Mouse (Mus musculus) midbrain, postnatal 0 days (tissue): ENCODE data around the gene C1qtnf5. TPM values are rescaled to one million over a fixed set of nuclear protein-coding genes. Genes with fewer than 3 reads are reported as not detected.

Source experiments
- ATAC-seq: fragments of 200-750 bp; cut with Nextera tagmentation; 2 replicates; pipeline ENCODE4 v1.8.0; 2017; ENCODE audit warnings: moderate number of reproducible peaks, mild to moderate bottlenecking, moderate TSS enrichment, moderate library complexity; ENCODE audit not compliant: low FRiP score
- DNase-seq: peaks from one replicate; pipeline ENCODE4 v3.0.0-alpha.2; 2015; ENCODE audit warnings: low spot score
- H3K27ac ChIP-seq: fragments of 300-500 bp; sonication (generic); 2 replicates; pipeline ENCODE4 v1.5.1; 2014; ENCODE audit warnings: low read depth, mild to moderate bottlenecking, low read length, mixed read lengths
- H3K27me3 ChIP-seq: fragments of 300-500 bp; sonication (generic); 2 replicates; pipeline ENCODE4 v1.6.1; 2014; ENCODE audit warnings: low read length, control low read depth, mixed read lengths; ENCODE audit not compliant: insufficient read depth
- H3K36me3 ChIP-seq: fragments of 300-500 bp; sonication (generic); 2 replicates; pipeline ENCODE4 v1.6.1; 2014; ENCODE audit warnings: low read length, control low read depth, mixed read lengths; ENCODE audit not compliant: insufficient read depth
- H3K4me1 ChIP-seq: fragments of 300-500 bp; sonication (generic); 2 replicates; pipeline ENCODE4 v1.6.1; 2014; ENCODE audit warnings: mild to moderate bottlenecking, control low read depth, antibody characterized with exemption, low read length, mixed read lengths; ENCODE audit not compliant: insufficient read depth
- H3K4me2 ChIP-seq: fragments of 300-500 bp; sonication (generic); 2 replicates; pipeline ENCODE4 v1.6.1; 2014; ENCODE audit warnings: low read depth, mild to moderate bottlenecking, low read length, mixed read lengths; ENCODE audit not compliant: poor library complexity, severe bottlenecking
- H3K4me3 ChIP-seq: fragments of 300-500 bp; sonication (generic); 2 replicates; pipeline ENCODE4 v1.5.1; 2014; ENCODE audit warnings: low read depth, mild to moderate bottlenecking, low read length, moderate library complexity
- H3K9ac ChIP-seq: fragments of 300-500 bp; sonication (generic); replicated peaks from 2 replicates; pipeline ENCODE4 v1.6.1; 2014; ENCODE audit warnings: mild to moderate bottlenecking, low read length, moderate library complexity, mixed read lengths; ENCODE audit not compliant: poor library complexity, severe bottlenecking
- H3K9me3 ChIP-seq: fragments of 300-500 bp; sonication (generic); 2 replicates; pipeline ENCODE4 v1.6.1; 2016; ENCODE audit warnings: low read length, control low read depth
- CTCF ChIP-seq: IDR thresholded peaks from 2 replicates; pipeline ENCODE4 v1.5.1; 2016; ENCODE audit warnings: antibody characterized with exemption, mild to moderate bottlenecking
- WGBS: fragments of 180-500 bp; shearing (Covaris S2); extraction: QIAGEN DNeasy Blood & Tissue Kit; methylation state at CpG from one replicate; pipeline ENCODE4 v1.1.7; 2014; 5-methylcytosine and 5-hydroxymethylcytosine counted together
- polyA plus RNA-seq: library from polyadenylated mRNA; unstranded; fragments of >200 nt; fragmentation: Nextera tagmentation; extraction: Ambion mirVana; gene quantifications from 2 replicates; pipeline ENCODE4 v1.2.1, GENCODE M21; 2015
- total RNA-seq: library from RNA; depleted of rRNA; stranded (reverse); fragments of >200 nt; gene quantifications from 2 replicates; pipeline ENCODE4 v1.2.3, GENCODE M21; 2014

Gene C1qtnf5
- total and polyA plus RNA-seq, 2 experiments from 2014 or later, result 9.9 to 29.0 TPM

GRCm38 (mm10) chr9:44069252-44069651, 37.8 kb upstream of the C1qtnf5 start:
- ATAC-seq (no peak), DNase-seq (no peak)
- H3K27me3 ChIP-seq, result no peaks in the 10 kb centered on the region
- 36% methylated on average over 7 of the region's 7 CpGs for WGBS
- H3K4me2 ChIP-seq, result no peak overlapping the region
- H3K4me3 ChIP-seq, result no peak overlapping the region
- no peak overlapping the region for H3K9ac ChIP-seq
- H3K4me1 ChIP-seq, result 0 out of 2 replicates have a peak, but pooled peaks cover 3% of the 10 kb centered on the region
- H3K27ac ChIP-seq, result no peak overlapping the region
- H3K36me3 ChIP-seq, result no peaks in the 10 kb centered on the region
- no peaks in the 10 kb centered on the region for H3K9me3 ChIP-seq
- TF ChIP-seq CTCF, result no peak

- WGBS, result 82% methylated on average over 14 of the region's 14 CpGs
- Histone ChIP-seq H3K36me3 (no peaks in the 10 kb centered on the region), H3K4me3 (no peak overlapping the region), H3K4me1 (0 out of 2 replicates have a peak, but pooled peaks cover 3% of the 10 kb centered on the region), H3K4me2 (no peak overlapping the region), H3K27me3 (no peaks in the 10 kb centered on the region), H3K27ac (no peak overlapping the region), H3K9me3 (no peaks in the 10 kb centered on the region), H3K9ac (no peak overlapping the region)
- no peak for TF ChIP-seq CTCF
- no peak for DNase-seq
- ATAC-seq, result no peak
These were observed 36.8 kb upstream of the C1qtnf5 start for GRCm38 (mm10) chr9:44070113-44070843.

GRCm38 (mm10) chr9:44070844-44071231, 36.2 kb upstream of the C1qtnf5 start:
- ATAC-seq, result no peak
- no peak for TF ChIP-seq CTCF
- Histone ChIP-seq H3K9ac (no peak overlapping the region), H3K9me3 (no peaks in the 10 kb centered on the region), H3K4me2 (no peak overlapping the region), H3K27ac (no peak overlapping the region), H3K4me1 (0 out of 2 replicates have a peak, but pooled peaks cover 3% of the 10 kb centered on the region), H3K36me3 (no peaks in the 10 kb centered on the region), H3K4me3 (no peak overlapping the region), H3K27me3 (no peaks in the 10 kb centered on the region)
- DNase-seq, result no peak
- WGBS, result 54% methylated on average over 8 of the region's 8 CpGs

GRCm38 (mm10) chr9:44071914-44072598, 35.0 kb upstream of the C1qtnf5 start:
- no peak overlapping the region for H3K4me3 ChIP-seq
- H3K27ac ChIP-seq, result peak overlapping the region; percentile 77
- ATAC-seq (peak; percentile 71), DNase-seq (peak; percentile 83)
- TF ChIP-seq CTCF, result no peak
- 0 out of 2 replicates have a peak, but pooled peaks cover 3% of the 10 kb centered on the region for H3K4me1 ChIP-seq
- no peaks in the 10 kb centered on the region for H3K9me3 ChIP-seq
- no peaks in the 10 kb centered on the region for H3K36me3 ChIP-seq
- H3K27me3 ChIP-seq, result no peaks in the 10 kb centered on the region
- H3K4me2 ChIP-seq, result no peak overlapping the region
- 27% methylated on average over 11 of the region's 11 CpGs for WGBS
- H3K9ac ChIP-seq, result no peak overlapping the region

- WGBS, result 15% methylated on average over 4 of the region's 4 CpGs
- TF ChIP-seq CTCF, result no peak
- no peak overlapping the region for H3K4me3 ChIP-seq
- H3K36me3 ChIP-seq, result no peaks in the 10 kb centered on the region
- H3K9ac ChIP-seq, result no peak overlapping the region
- H3K4me2 ChIP-seq, result no peak overlapping the region
- 0 out of 2 replicates have a peak, but pooled peaks cover 3% of the 10 kb centered on the region for H3K4me1 ChIP-seq
- H3K9me3 ChIP-seq, result no peaks in the 10 kb centered on the region
- no peaks in the 10 kb centered on the region for H3K27me3 ChIP-seq
- peak; percentile 69 for DNase-seq
- peak; percentile 73 for ATAC-seq
- H3K27ac ChIP-seq, result peak overlapping the region; percentile 77
These were observed 34.5 kb upstream of the C1qtnf5 start for GRCm38 (mm10) chr9:44072599-44072915.

GRCm38 (mm10) chr9:44073115-44073514, 33.9 kb upstream of the C1qtnf5 start:
- H3K4me1 ChIP-seq, result 0 out of 2 replicates have a peak, but pooled peaks cover under 1% of the 10 kb centered on the region
- DNase-seq (no peak), ATAC-seq (no peak)
- H3K27me3 ChIP-seq, result no peaks in the 10 kb centered on the region
- H3K36me3 ChIP-seq, result no peaks in the 10 kb centered on the region
- TF ChIP-seq CTCF, result no peak
- peak overlapping the region; percentile 1; the same call in 1 of the 2 replicates for H3K4me2 ChIP-seq
- no peak overlapping the region for H3K4me3 ChIP-seq
- no peak overlapping the region for H3K9ac ChIP-seq
- H3K27ac ChIP-seq, result peak overlapping the region; percentile 47
- 52% methylated on average over 5 of the region's 5 CpGs for WGBS
- no peaks in the 10 kb centered on the region for H3K9me3 ChIP-seq
